Comparison of ENCODE assay signal across 10 mouse cellular contexts in genomic region chr3:142688353-142688752, GRCm38 (mm10). TPM values are rescaled to one million over a fixed set of nuclear protein-coding genes. Genes with fewer than 3 reads are reported as not detected.
DNase-seq lines count a peak whose midpoint lies in the region; ATAC-seq and TF ChIP-seq lines count a peak whose summit lies in the region.
"Had no signal": no experiment of that assay in that cellular context is flagged by ENCODE, and none has a peak within 500 bp of the region (broad histone marks: within the 10 kb centered on the region; RNA-seq: fewer than 3 reads in every experiment).

No protein-coding gene starts in this region.

- H3K4me3 ChIP-seq in heart, embryonic 12.5 days = peak overlapping the region; percentile 30
- peak overlapping the region; percentile 82 for H3K4me3 ChIP-seq in E14TG2a.4 (replicated peaks; ENCODE audit: low read length)
- H3K4me3 ChIP-seq in heart, postnatal 0 days (ENCODE audit: low read depth, low read length) = peak overlapping the region; percentile 24
- H3K4me3 ChIP-seq in liver, embryonic 16.5 days (ENCODE audit: low read depth, low read length) = no peak overlapping the region; the same call in 1 of the 2 replicates

- ATAC-seq in heart, embryonic 12.5 days (ENCODE audit: insufficient number of reproducible peaks, low FRiP score) = peak; percentile 51; the same call in 1 of the 2 replicates
- no peak for ATAC-seq in heart, postnatal 0 days (ENCODE audit: insufficient read depth, low read depth)
- ATAC-seq in liver, embryonic 16.5 days (ENCODE audit: low read depth) = peak; percentile 19; the same call in 1 of the 2 replicates
- ATAC-seq in erythroid progenitor cell, adult 5-6 weeks (replicated peaks; ENCODE audit: low FRiP score, poor library complexity, severe bottlenecking) = no peak
- no peak for ATAC-seq in frontal cortex, adult (ENCODE audit: low TSS enrichment)

- no peak for DNase-seq in heart, postnatal 4 days
- no peak for DNase-seq in heart, postnatal 0 days (ENCODE audit: low spot score)
- no peak for DNase-seq in urinary bladder, adult 18-20 months (ENCODE audit: low spot score in 2 of 2)
- DNase-seq: kidney, postnatal 25 days; retina, postnatal 1 day had no signal

- no peaks in the 10 kb centered on the region for H3K4me1 ChIP-seq in heart, embryonic 12.5 days (replicated peaks)
- H3K4me1 ChIP-seq in E14TG2a.4 (replicated peaks; ENCODE audit: low read depth, low read length) = peaks cover 19% of the 10 kb centered on the region
- no peaks in the 10 kb centered on the region for H3K4me1 ChIP-seq in heart, postnatal 0 days (ENCODE audit: control insufficient read depth, insufficient read depth)
- no peaks in the 10 kb centered on the region for H3K4me1 ChIP-seq in liver, embryonic 16.5 days (ENCODE audit: control insufficient read depth, low read depth, low read length)

- TF ChIP-seq CTCF in E14TG2a.4 (conservative IDR thresholded peaks at IDR 0.05; ENCODE audit: low read length) = no peak
- TF ChIP-seq CTCF in heart, postnatal 0 days (IDR thresholded peaks at IDR 0.05; ENCODE audit: low read depth) = no peak

- TF ChIP-seq EP300 in heart, postnatal 0 days (IDR thresholded peaks at IDR 0.05; ENCODE audit: low read depth) = no peak

- H3K9ac ChIP-seq in heart, embryonic 12.5 days = no peak overlapping the region
- H3K9ac ChIP-seq in heart, postnatal 0 days (replicated peaks; ENCODE audit: low read depth, low read length) = no peak overlapping the region; the same call in 1 of the 2 replicates
- H3K9ac ChIP-seq in liver, embryonic 16.5 days (ENCODE audit: low read depth, low read length) = no peak overlapping the region

- H3K36me3 ChIP-seq in heart, embryonic 12.5 days = no peaks in the 10 kb centered on the region
- peaks cover 2% of the 10 kb centered on the region; the same call in 1 of the 2 replicates for H3K36me3 ChIP-seq in E14TG2a.4 (ENCODE audit: insufficient read depth, low read length)
- no peaks in the 10 kb centered on the region for H3K36me3 ChIP-seq in heart, postnatal 0 days (replicated peaks; ENCODE audit: control insufficient read depth, insufficient read depth, low read length)
- H3K36me3 ChIP-seq in liver, embryonic 16.5 days (ENCODE audit: control insufficient read depth, insufficient read depth) = no peaks in the 10 kb centered on the region

- H3K9me3 ChIP-seq in heart, embryonic 12.5 days (replicated peaks) = peaks cover 12% of the 10 kb centered on the region
- peaks cover 37% of the 10 kb centered on the region for H3K9me3 ChIP-seq in E14TG2a.4 (ENCODE audit: low read length)
- H3K9me3 ChIP-seq in heart, postnatal 0 days (replicated peaks; ENCODE audit: control insufficient read depth, low read length) = peaks cover 14% of the 10 kb centered on the region; the same call in 1 of the 2 replicates
- H3K9me3 ChIP-seq in liver, embryonic 16.5 days (replicated peaks; ENCODE audit: control insufficient read depth, low read length) = peaks cover 2% of the 10 kb centered on the region; the same call in 1 of the 2 replicates

- no peaks in the 10 kb centered on the region for H3K27me3 ChIP-seq in heart, embryonic 12.5 days (replicated peaks)
- no peaks in the 10 kb centered on the region for H3K27me3 ChIP-seq in E14TG2a.4 (ENCODE audit: insufficient read depth, low read length)
- no peaks in the 10 kb centered on the region for H3K27me3 ChIP-seq in heart, postnatal 0 days (ENCODE audit: control insufficient read depth, insufficient read depth, low read length)
- no peaks in the 10 kb centered on the region for H3K27me3 ChIP-seq in liver, embryonic 16.5 days (ENCODE audit: control insufficient read depth, insufficient read depth, low read depth, low read length)

- H3K27ac ChIP-seq in heart, embryonic 12.5 days (ENCODE audit: poor library complexity, severe bottlenecking) = no peak overlapping the region
- no peak overlapping the region for H3K27ac ChIP-seq in heart, postnatal 0 days (ENCODE audit: low read depth)
- no peak overlapping the region for H3K27ac ChIP-seq in liver, embryonic 16.5 days (ENCODE audit: low read length)

- WGBS in heart, embryonic 12.5 days = 20% methylated on average over 12 of the region's 13 CpGs
- 39% methylated on average over 10 of the region's 13 CpGs for WGBS in heart, postnatal 0 days
- 29% methylated on average over 13 of the region's 13 CpGs for WGBS in liver, embryonic 16.5 days (ENCODE audit: insufficient replicate concordance)

- peak overlapping the region; percentile 59 for H3K4me2 ChIP-seq in heart, embryonic 12.5 days
- H3K4me2 ChIP-seq in heart, postnatal 0 days (ENCODE audit: low read depth, low read length) = peak overlapping the region; percentile 57
- no peak overlapping the region for H3K4me2 ChIP-seq in liver, embryonic 16.5 days (ENCODE audit: low read depth, low read length)

RNA-seq across cellular contexts. Expression of gene Kyat3, which starts 12.5 kb away (rescaled TPM):
- polyA plus RNA-seq in heart, embryonic 12.5 days (2016; fragmentation: Nextera tagmentation; extraction: Ambion mirVana) = 8.9 and 10.4 TPM in 2 replicates
- 1 to 10 TPM; 5.7 to 6.1 TPM for total RNA-seq in heart, postnatal 4 days (2021)
- total RNA-seq in heart, postnatal 0 days (2014; rRNA removed; ENCODE audit: low replicate concordance) = 19.5 and 21.6 TPM in 2 replicates
- polyA plus RNA-seq in heart, postnatal 0 days (2015; fragmentation: Nextera tagmentation; extraction: Ambion mirVana) = 11.2 and 12.8 TPM in 2 replicates
- 12.4 and 14.9 TPM in 2 replicates for polyA plus RNA-seq in liver, embryonic 16.5 days (2015; fragmentation: Nextera tagmentation; extraction: Ambion mirVana)
- not detected in 2 replicates for total RNA-seq in erythroid progenitor cell, adult 5-6 weeks (2015; ENCODE audit: low replicate concordance)
- total RNA-seq in erythroid progenitor cell, adult 5-6 weeks (2017; ENCODE audit: low replicate concordance) = not detected in 2 replicates

Comparison
In these comparisons a context has a peak if more than half of its experiments do, and no peak if none do; other contexts are left out.
1. ATAC-seq: peak in heart, embryonic 12.5 days (single experiment) and liver, embryonic 16.5 days (single experiment); none in heart, postnatal 0 days (single experiment), erythroid progenitor cell, adult 5-6 weeks (single experiment) and frontal cortex, adult (single experiment).
2. RNA of gene Kyat3, which starts 12.5 kb away (total RNA-seq): 19.5 to 21.6 TPM in heart, postnatal 0 days and 5.7 to 6.1 TPM in heart, postnatal 4 days; not detected in erythroid progenitor cell, adult 5-6 weeks; every median in the first group is over 4 times any median in the second.